Mouse (Mus musculus) cerebellum, adult 9-11 months (tissue): ENCODE measurements around the gene Dock6.
"Not testable (repeated sequence)": the region's sequence is repeated elsewhere in the genome, so short reads cannot be mapped to it uniquely, and the experiment has no call there.

Source experiments
- DNase-seq: peaks from one replicate; pipeline ENCODE4 v3.0.0; 2022

Gene Dock6

DNA sequence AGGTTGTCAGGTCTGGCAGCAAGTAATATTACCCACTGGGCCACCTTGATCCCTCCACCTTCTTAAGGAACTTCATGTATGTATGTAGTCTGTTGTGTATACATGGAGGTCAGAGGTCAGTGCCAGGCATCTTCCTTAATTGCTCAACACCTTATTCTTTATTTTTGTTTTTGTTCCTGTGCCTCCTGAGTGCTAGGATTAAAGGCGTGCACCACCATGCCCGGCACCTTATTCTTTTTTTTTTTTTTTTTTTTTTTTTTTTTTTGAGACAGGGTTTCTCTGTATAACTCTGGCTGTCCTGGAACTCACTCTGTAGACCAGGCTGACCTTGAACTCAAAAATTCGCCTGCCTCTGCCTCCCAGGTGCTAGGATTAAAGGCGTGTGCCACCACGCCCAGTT lies 79.0 kb downstream of the Dock6 start:
- DNase-seq: not testable (repeated sequence)

DNA sequence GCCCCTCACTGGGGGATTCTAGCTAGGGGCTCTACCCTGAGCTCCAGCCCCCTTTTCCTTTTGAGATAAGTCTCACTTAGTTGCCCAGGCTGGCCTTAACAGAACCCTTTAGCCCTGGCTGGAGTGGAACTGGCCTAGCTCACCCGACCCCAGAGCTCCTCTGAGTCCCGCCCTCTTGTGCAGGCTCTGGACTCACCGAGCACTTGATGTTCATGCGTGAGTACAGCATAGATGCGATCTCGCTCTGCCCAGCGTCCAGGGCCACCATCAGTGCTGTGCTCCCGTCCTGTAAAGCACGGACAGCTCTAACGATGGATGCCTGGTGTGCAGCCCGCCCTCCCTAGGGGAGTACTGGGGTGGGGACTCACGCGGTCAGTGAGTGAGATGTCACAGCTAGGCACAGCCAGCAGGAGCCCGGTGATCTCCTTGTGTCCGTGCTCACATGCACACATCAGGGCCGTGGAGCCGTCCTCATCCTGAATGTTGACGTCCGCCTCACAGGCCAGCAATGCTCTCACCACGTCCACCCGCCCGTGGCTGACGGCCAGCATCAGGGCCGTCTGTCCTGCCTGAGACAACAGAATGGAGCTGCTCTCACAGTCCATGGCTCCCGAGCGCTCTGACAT lies 82.8 kb downstream of the Dock6 start:
- DNase-seq: peak; percentile 76

- DNase-seq: peak; percentile 79
Observed at GRCm38 (mm10) chr9:21768511-21769411, 83.7 kb downstream of the Dock6 start.

DNA sequence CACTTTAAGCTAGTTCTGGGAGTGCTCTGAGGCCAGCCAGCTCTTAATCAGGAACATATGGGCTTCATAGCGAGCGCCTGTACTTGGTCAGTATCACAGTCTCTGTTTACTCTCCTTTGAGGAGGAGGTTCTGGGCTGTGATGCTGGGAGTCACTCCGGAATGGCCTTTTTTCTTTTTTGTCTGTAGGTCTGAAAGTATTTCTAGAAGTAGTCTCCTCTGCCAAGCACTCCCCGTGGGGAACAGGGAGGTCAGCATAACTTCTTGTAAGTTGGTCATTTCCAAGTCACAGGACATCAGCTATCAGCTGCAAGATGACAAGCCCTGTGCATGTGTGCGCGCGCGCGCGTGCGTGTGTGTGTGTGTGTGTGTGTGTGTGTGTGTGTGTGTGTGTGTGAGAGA lies 84.5 kb downstream of the Dock6 start:
- peak; percentile 88 for DNase-seq

DNA sequence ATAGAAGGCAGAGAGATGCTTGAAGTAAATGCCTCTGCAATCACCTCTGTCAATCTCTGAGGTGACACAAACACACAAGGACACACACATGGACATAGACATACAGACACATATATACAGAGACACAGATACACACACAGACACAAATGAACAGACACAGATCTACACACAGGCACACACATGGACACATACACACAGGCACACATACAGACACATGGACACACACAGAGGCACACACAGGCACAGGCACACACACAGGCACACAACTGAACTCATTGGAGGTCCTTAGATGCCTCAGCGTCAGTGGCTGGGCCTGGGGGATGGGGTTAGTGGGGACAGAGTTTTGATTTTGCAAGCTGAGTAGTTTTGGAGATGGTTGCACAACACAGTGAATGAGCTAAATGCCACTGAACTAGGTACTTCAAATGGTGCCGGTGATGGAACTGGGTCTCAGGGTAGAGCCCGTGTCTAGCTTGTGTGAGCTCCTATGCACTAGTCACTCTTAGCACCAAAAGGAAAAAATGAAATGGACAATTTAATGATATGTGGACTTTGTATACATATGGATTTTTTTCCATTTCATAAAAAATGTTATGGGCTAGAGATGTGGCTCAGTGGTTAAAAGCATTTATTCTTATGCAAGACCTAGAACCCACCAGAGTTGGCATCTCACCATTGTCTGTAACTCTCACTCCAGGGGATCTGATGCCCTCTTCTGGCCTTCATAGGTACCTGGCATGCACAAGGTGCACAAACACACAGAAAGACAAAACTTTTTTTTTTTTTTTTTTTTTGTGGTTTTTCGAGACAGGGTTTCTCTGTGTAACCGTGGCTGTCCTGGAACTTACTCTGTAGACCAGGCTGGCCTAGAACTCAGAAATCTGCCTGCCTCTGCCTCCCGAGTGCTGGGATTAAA lies 88.1 kb downstream of the Dock6 start:
- DNase-seq: peak; percentile 25

DNA sequence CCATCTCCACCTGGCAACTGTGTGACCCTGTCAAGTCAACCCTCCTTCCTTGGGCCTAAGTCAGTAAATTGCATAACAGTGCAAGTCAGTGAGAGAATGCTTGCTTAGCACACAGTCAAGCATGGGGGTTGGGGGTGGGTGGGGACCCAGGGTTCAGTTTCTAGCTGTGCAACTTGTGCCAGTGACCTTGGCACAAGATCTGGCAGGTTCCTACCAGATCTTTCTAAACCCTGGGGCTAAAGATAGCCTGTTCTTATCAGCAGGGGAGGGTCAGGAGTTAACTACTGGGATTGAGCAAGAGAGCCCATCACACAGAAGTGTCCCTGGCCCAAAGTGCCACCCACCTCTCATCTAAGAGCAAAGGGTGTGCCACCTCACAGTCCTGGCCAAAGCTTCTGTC lies 90.3 kb downstream of the Dock6 start:
- DNase-seq: peak; percentile 40

GRCm38 (mm10) chr9:21760155-21761088 lies 92.0 kb downstream of the Dock6 start, which contains the start of gene Spc24:
Spc24 (minus strand) TSS chr9:21760303.
- peak; percentile 97 for DNase-seq

DNA sequence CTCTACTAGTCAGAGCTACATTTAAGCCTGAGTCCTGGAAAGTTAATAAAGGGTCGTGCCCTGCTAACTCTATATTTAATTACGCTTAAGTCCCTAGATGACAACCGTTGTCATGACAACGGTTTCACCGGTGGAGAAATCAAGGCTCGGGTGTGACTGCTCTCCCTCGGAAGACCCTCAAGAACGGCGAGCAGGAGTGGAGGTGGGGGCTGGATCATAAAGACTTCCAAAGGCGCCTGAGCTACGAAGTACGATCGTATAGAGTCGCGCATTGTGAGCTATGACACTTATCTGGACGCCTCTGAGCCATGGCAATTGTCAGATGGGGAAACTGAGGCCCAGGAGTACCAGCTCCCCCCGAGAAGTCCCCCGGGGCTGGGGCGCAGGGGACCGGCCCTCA lies 92.7 kb downstream of the Dock6 start:
- no peak for DNase-seq

- peak; percentile 54 for DNase-seq
Observed at GRCm38 (mm10) chr9:21758576-21759529, 93.6 kb downstream of the Dock6 start.

DNA sequence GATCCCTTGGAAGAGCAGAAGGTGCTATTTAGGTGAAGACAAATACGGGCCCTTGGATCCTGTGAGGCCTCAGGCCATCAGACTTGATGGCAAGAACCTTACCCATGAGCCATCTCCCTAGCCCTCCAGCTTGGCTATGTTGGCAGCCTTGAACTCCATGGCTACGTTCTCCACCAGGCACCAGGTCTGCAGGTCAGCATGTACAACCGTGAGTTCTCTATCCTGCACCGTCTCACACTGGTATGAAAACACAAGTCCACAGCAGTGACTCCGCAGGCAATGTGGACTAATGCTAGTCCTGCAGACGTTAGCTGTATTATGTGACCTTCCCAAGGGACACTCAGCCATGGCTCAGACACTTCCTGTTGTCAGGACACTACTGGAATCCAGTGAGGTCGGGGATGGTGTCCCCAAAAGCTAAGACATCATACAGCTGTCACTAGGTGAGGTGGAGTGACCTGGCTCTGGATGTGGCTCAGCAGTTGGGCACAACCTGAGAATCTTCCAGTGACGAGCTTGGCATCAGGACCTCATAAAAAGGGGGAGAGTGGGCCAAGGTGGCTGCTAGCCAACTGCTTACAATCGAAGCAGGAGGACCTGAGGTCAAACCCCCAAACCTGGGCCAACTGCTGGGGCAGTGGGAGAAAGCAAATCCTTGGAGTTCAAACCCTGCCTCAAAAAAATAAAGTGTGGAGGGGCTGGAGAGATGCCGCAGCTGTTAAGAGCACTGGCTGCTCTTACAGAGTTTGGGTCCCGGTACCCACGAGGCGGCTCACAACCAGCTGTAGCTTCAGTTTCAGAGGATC lies 97.7 kb downstream of the Dock6 start:
- peak; percentile 65 for DNase-seq

DNA sequence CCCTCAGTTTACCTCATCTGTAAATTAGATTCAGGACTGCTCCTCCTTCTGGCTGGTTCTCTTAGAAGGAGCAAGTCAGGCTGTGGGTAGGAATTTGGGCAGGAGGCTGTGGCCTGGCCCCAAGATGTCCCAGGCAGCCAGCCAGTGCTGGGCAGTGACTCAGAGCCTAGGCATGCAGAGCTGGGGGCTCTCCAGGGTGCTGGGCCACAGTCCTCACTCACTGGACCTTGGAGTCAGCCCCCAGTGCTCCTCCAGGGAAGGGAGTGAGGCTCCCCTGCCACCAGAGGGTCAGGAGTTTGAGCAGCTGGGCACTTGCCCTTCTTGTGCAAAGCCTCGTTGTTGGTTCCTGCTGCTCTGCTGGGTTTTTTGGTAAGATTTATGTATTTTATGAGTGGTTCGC lies 98.4 kb downstream of the Dock6 start:
- peak; percentile 87 for DNase-seq

GRCm38 (mm10) chr9:21752252-21752792 lies 100.1 kb downstream of the Dock6 start:
- DNase-seq: peak; percentile 49

GRCm38 (mm10) chr9:21751347-21751746 lies 101.1 kb downstream of the Dock6 start:
- DNase-seq: peak; percentile 71

DNA sequence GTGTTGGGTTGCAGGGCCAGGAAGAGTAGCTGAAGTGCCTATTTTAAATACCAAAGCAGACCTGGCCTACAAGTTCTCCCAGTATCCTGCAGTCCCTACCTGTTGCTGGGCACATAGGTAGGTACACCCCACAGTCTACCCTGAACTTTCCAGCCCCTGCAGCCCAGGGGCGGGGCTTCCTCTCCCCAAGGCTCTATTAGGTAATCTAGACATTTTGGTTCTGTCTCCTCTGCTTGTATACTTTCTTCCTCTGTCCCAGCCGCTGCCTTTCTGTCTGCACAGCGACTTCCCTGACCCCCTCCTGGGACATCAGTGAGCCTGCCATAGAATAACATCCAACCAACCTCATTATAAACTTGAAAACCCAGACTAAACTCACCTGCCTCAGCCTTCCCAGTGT lies 102.1 kb downstream of the Dock6 start:
- peak; percentile 52 for DNase-seq
